Mouse (Mus musculus): ENCODE data around the gene Ndufa12. TPM values are rescaled to one million over a fixed set of nuclear protein-coding genes. Genes with fewer than 3 reads are reported as not detected.
A peak's percentile ranks its signal among the peaks of the same experiment; 100 is the strongest.

The Ndufa12 gene
- polyA plus RNA-seq, 1 experiment from 2014 or later = 431 TPM

DNA sequence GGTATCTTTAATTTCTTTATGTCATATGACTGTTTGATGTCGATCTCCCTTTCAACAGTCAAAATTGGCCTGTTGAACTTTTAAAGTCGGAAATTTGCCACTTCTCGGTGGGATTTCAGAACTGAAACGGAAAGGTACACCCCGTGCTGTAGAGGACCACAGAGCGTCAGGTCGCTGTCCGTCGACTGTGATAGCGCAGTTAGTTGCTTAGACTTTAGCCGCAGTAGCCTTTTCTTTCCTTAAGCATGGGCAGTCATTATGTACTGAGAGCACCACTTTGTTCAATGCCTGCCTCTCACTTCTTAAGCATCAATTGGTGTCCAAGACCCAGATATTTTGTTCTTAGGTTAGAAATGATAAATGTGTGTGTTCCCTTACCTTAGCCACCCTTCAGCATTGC is 26.4 kb upstream of the Ndufa12 start:
- Histone ChIP-seq H3K9me3 (0 out of 2 replicates have a peak, but pooled peaks cover 6% of the 10 kb centered on the region), H3K4me1 (peaks cover 14% of the 10 kb centered on the region), H3K9ac (no peak overlapping the region), H3K4me3 (no peak overlapping the region), H3K27me3 (replicated peaks) (no peaks in the 10 kb centered on the region), H3K27ac (no peak overlapping the region), H3K4me2 (replicated peaks) (no peak overlapping the region), H3K36me3 (peaks cover 65% of the 10 kb centered on the region)
- 76% methylated on average over 11 of the region's 11 CpGs for WGBS
- ATAC-seq (ENCODE audit: low FRiP score, low read depth) = no peak

DNA sequence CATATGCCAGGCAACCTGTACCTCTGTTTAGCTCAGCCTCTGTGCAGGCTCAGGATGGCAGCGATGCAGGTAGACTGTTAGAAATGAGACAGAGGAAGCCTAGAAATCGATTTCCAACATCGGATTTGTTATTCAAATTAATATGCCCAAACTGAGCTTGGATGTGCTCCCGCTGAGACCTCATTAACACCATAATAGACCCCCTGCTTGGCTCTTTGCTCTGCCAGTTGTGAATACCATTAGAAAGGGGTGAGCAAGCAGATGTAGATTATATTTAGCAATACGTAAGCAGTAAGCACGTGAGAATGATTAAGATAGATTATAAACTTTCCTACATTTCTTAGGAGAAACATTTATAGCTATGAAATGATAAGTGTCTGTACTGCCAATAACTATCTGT is 25.8 kb upstream of the Ndufa12 start:
- Histone ChIP-seq H3K9ac (no peak overlapping the region), H3K9me3 (0 out of 2 replicates have a peak, but pooled peaks cover 6% of the 10 kb centered on the region), H3K4me3 (no peak overlapping the region), H3K27me3 (replicated peaks) (no peaks in the 10 kb centered on the region), H3K36me3 (peaks cover 61% of the 10 kb centered on the region), H3K4me1 (peaks cover 11% of the 10 kb centered on the region), H3K27ac (no peak overlapping the region), H3K4me2 (replicated peaks) (no peak overlapping the region)
- WGBS = 29% methylated on average over 6 of the region's 6 CpGs
- ATAC-seq (ENCODE audit: low FRiP score, low read depth) = no peak

DNA sequence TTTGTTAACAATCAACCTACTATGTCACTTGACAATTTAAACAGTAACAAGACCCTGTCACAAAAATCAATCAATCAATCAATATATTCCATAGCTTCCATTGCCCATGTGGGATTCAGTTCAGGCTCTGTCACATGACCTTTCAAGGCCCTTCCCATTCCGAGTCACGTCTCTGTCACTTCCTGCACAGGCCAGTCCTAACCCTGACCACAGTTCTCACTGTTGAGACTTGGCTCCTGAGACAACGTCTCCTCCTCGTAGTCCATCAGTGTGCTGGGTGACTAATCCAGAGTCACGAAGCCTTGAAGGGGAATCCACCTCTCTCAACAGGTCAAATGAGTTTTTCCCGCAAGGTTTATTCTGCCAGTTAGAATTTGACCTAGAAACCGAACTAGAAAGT is 23.9 kb upstream of the Ndufa12 start:
- H3K9ac ChIP-seq = no peak overlapping the region
- peaks cover 41% of the 10 kb centered on the region for H3K36me3 ChIP-seq
- no peak overlapping the region for H3K27ac ChIP-seq
- 0 out of 2 replicates have a peak, but pooled peaks cover 6% of the 10 kb centered on the region for H3K9me3 ChIP-seq
- no peak for ATAC-seq (ENCODE audit: low FRiP score, low read depth)
- H3K4me3 ChIP-seq = no peak overlapping the region
- no peak overlapping the region for H3K4me2 ChIP-seq (replicated peaks)
- H3K4me1 ChIP-seq = peaks cover 10% of the 10 kb centered on the region
- 86% methylated on average over 7 of the region's 7 CpGs for WGBS
- H3K27me3 ChIP-seq (replicated peaks) = no peaks in the 10 kb centered on the region

DNA sequence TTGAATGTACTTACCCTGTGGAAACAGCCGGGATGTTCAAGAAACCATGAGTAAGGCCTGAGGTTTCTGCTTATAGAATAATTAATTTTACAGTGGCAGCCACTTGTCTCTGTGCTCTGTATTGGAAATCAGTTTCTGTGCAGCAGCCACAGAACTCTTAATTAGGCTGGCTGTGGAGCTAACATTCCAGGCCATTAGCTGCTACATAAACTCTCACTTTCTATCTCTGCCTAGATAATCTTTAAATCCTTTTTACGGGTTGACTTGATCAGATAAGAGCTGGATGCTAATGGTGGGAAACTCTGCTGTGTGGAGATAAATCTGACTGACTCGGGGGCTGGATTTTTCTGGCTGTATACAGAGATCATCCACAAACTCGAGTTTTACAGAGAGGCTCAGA is 15.3 kb upstream of the Ndufa12 start:
- Histone ChIP-seq H3K9me3 (no peaks in the 10 kb centered on the region), H3K27me3 (replicated peaks) (no peaks in the 10 kb centered on the region), H3K27ac (no peak overlapping the region), H3K4me3 (no peak overlapping the region), H3K36me3 (peaks cover 21% of the 10 kb centered on the region; the same call in 1 of the 2 replicates), H3K4me2 (replicated peaks) (no peak overlapping the region), H3K9ac (no peak overlapping the region), H3K4me1 (peaks cover 15% of the 10 kb centered on the region; the same call in 1 of the 2 replicates)
- 59% methylated on average over 4 of the region's 4 CpGs for WGBS
- ATAC-seq (ENCODE audit: low FRiP score, low read depth) = no peak

DNA sequence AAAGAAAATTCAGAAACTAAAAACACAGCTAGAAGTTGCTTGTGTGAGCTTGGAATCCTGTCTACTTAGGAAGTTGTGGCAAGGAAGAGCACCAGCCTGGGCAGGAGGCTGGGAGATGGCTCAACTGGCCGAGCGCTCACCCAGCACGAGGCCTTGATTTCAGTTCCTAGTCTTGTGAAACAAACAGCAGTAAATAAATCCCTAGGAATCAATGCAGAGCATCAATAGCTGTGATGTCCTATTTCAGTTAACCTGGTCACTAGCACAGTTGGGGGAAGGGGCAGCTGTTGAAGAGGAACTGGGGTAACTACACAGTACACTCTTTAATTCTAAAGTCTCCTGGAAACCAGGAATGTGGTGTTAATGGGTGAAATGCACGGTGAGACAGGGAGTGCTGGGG is 6.5 kb downstream of the Ndufa12 start:
- H3K9me3 ChIP-seq = no peaks in the 10 kb centered on the region
- WGBS = 83% methylated on average over 4 of the region's 4 CpGs
- H3K27me3 ChIP-seq (replicated peaks) = no peaks in the 10 kb centered on the region
- H3K9ac ChIP-seq = no peak overlapping the region
- no peaks in the 10 kb centered on the region for H3K4me1 ChIP-seq
- ATAC-seq (ENCODE audit: low FRiP score, low read depth) = no peak
- no peak overlapping the region for H3K4me3 ChIP-seq
- H3K36me3 ChIP-seq = peaks cover 65% of the 10 kb centered on the region
- H3K4me2 ChIP-seq (replicated peaks) = no peak overlapping the region
- H3K27ac ChIP-seq = no peak overlapping the region

DNA sequence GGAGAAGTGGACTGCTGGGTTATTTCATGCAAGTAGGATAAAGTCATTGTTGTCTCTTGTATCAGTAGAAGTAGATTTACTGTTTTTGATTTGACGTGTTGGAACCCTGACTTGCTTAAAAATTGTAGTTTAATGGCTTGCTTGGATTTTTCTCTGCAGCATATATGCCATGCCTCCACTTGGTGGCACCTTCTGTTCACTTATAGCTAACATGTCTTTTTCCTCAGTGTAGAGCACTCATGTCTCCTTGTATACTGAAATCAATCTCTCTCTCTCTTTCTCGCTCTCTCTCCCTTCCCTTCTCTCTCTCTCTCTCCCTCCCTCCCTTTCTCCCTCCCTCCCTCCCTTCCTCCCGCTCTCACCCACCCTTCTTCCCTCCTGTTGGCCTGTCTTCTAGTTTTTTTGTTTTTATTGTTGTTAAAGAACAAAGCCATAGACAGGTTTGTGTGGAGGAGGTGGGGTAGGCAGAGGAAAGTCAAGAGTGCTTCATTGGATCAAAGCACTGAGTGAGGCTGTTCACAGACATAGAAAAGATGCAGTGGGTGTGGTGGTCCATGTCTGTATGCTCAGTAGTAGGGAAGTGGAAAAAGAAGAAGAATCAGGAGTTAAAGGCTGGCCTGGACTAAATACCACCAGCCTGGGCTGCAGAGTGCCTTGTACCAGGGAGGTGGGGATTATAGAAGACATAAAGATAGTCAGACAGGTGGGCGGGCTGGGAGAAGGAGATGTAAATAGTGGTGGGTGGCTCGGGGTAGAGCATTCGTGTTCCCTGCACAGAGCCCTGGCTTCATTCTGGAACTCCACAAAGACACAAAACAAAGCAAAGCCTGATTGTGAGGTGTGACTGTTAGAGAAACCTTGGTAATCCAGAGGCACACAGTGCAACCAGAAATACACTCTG is 12.4 kb downstream of the Ndufa12 start:
- Histone ChIP-seq H3K4me1 (0 out of 2 replicates have a peak, but pooled peaks cover 4% of the 10 kb centered on the region), H3K9ac (no peak overlapping the region), H3K36me3 (peaks cover 38% of the 10 kb centered on the region), H3K4me2 (replicated peaks) (no peak overlapping the region), H3K27me3 (replicated peaks) (no peaks in the 10 kb centered on the region), H3K4me3 (no peak overlapping the region), H3K27ac (no peak overlapping the region), H3K9me3 (no peaks in the 10 kb centered on the region)
- peak; percentile 53; the same call in 1 of the 2 replicates for ATAC-seq (ENCODE audit: low FRiP score, low read depth)
- WGBS = 70% methylated on average over 6 of the region's 6 CpGs

DNA sequence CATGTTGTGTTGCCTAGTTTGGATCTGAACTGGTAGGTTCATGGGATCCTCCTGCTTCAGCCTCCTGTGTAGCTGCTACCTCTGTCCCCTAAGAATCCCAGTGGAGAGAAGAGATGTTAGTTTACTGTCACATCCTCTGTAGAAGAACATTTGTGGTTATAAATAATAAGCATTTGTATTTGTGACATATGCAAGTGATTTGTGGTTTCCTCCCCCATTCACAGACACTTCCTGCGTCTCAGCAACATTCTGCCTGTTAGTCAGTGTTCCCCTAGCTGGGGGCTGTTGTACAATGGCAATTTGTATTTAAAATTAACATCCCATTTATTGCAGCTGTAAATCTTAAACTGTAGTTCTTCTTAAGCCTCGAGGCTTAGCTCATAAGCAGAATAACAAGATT is 13.2 kb downstream of the Ndufa12 start:
- WGBS = 46% methylated on average over 2 of the region's 2 CpGs
- no peak overlapping the region for H3K9ac ChIP-seq
- H3K4me1 ChIP-seq = 0 out of 2 replicates have a peak, but pooled peaks cover 4% of the 10 kb centered on the region
- no peak overlapping the region for H3K27ac ChIP-seq
- H3K4me3 ChIP-seq = no peak overlapping the region
- H3K4me2 ChIP-seq (replicated peaks) = no peak overlapping the region
- H3K36me3 ChIP-seq = peaks cover 30% of the 10 kb centered on the region
- H3K9me3 ChIP-seq = no peaks in the 10 kb centered on the region
- ATAC-seq (ENCODE audit: low FRiP score, low read depth) = no peak
- no peaks in the 10 kb centered on the region for H3K27me3 ChIP-seq (replicated peaks)

DNA sequence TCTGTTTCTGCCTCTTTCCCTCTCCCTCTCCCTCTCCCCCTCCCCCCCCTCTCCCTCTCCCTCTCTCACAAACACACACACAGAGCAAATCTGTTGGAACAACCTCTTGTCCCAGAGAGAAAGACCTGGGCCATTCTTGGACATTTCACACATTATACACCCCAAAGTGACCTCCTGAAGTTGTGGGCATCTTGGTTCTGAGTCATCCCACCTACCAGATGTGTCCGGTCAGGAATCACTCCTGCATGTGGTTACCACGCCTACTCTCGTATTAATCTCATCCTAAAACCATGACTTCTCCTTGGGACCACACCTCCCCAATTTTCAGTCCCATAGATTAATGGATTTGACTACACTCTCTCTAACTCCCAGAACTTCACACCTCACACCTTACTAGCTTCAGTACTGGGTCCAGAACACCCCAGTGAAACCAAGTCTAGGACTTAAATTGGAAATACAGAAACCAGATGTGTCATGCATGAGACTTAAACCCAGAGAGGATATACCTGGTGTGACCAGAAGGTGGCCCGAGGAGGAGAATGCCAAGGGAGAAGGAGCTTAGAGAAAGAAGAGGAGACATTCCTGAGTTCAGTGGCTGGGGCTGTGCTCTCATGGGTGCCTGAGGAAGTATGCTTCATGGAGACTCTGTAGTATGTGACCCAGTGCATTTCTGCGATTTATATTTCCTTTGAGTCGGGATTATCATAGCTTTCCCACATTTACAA is 26.7 kb downstream of the Ndufa12 start:
- Histone ChIP-seq H3K9ac (no peak overlapping the region), H3K36me3 (peaks cover 14% of the 10 kb centered on the region), H3K4me2 (replicated peaks) (no peak overlapping the region), H3K4me1 (0 out of 2 replicates have a peak, but pooled peaks cover 2% of the 10 kb centered on the region), H3K4me3 (no peak overlapping the region), H3K9me3 (0 out of 2 replicates have a peak, but pooled peaks cover 4% of the 10 kb centered on the region), H3K27me3 (replicated peaks) (no peaks in the 10 kb centered on the region), H3K27ac (no peak overlapping the region)
- ATAC-seq (ENCODE audit: low FRiP score, low read depth) = no peak
- 86% methylated on average over 6 of the region's 6 CpGs for WGBS

DNA sequence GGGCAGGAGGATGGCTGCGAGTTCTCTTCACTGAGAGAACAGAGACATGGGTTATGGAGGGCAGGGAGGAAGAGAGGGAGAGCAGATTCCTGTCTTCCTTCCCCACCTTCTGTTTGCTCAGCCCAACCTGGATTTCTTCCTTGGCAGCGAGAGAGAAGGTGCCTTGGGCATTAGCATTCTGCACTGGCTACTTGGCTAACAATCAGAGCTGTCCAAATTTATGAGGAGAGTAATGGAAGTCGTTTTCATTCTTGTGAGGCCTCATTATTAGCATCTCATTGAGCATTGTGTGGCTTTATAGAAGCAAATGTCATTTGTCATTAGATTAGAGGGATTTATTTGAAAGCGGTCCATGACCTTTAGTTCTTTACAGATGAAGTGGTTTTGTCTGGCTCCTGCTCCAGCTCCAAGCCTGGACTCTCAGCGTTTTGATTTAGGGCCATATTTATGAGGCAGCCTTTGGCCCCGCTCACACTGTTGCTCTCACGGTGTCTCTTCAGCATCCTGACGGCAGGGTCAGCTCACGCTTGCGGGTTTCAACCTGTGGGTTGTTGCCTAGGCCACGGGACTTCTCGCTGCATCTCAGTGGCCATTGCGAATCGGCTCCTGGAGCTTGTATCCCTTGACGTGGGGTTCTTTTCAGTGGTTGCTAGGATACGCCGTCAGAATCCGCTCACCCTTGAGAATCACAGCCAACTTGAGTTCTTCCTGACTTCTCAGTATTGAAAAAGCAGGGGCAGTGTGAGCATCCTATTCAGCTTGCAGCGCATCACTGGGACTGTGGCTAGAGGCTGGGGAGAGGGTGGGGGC is 31.9 kb downstream of the Ndufa12 start:
- H3K4me2 ChIP-seq (replicated peaks) = peak overlapping the region; percentile 46
- H3K27me3 ChIP-seq (replicated peaks) = no peaks in the 10 kb centered on the region
- 19% methylated on average over 19 of the region's 19 CpGs for WGBS
- H3K4me1 ChIP-seq = peaks cover 18% of the 10 kb centered on the region
- no peak overlapping the region for H3K27ac ChIP-seq
- peak; percentile 91 for ATAC-seq (ENCODE audit: low FRiP score, low read depth)
- H3K9ac ChIP-seq = no peak overlapping the region
- H3K4me3 ChIP-seq = no peak overlapping the region
- H3K36me3 ChIP-seq = no peaks in the 10 kb centered on the region
- 0 out of 2 replicates have a peak, but pooled peaks cover 4% of the 10 kb centered on the region for H3K9me3 ChIP-seq

DNA sequence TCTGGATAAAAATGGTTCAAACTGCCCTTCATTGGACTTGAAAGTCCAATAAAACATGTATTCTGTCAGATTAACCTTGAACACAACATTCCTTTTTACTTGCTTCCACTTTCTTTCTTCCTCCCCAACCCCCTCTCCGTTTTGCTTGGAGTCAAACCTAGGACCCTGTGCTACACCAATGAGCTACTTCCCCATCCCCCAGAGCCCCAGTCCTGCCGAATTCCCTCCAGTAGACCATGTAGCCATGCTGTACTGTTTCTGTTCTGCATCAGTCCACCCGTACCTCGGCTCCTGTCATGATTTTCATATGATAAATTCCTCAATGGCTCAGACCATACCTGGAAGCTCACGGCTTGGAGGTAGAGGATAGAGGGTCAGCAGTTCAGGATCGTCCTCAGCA is 32.5 kb downstream of the Ndufa12 start:
- Histone ChIP-seq H3K9me3 (0 out of 2 replicates have a peak, but pooled peaks cover 4% of the 10 kb centered on the region), H3K27me3 (replicated peaks) (no peaks in the 10 kb centered on the region), H3K4me3 (no peak overlapping the region), H3K4me2 (replicated peaks) (peak overlapping the region; percentile 46), H3K27ac (no peak overlapping the region), H3K36me3 (no peaks in the 10 kb centered on the region), H3K9ac (no peak overlapping the region), H3K4me1 (peaks cover 18% of the 10 kb centered on the region)
- peak; percentile 62; the same call in 1 of the 2 replicates for ATAC-seq (ENCODE audit: low FRiP score, low read depth)
- WGBS = 57% methylated on average over 6 of the region's 6 CpGs

DNA sequence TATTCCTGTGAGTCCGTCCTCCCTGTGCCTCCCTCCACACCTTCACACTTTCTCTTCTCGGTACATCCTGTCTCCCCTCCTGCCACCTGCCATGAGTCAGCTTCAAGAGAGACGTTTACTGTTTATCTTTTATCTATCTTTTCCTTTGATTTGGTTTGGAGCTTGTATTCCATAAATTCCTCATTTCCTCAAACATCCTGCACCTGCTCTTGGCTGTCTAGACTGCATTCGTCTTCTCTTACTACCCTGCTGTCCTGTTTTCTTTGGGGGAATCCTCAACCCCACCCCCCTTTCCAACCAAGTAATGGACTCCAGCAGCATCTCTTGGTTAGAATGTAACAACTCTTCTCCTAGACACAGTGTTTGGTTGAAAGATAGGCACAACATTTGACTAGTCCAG is 36.7 kb downstream of the Ndufa12 start:
- ATAC-seq (ENCODE audit: low FRiP score, low read depth) = no peak
- Histone ChIP-seq H3K9me3 (no peaks in the 10 kb centered on the region), H3K4me3 (no peak overlapping the region), H3K27ac (no peak overlapping the region), H3K36me3 (no peaks in the 10 kb centered on the region), H3K4me2 (replicated peaks) (no peak overlapping the region), H3K27me3 (replicated peaks) (no peaks in the 10 kb centered on the region; the same call in 1 of the 2 replicates), H3K4me1 (peaks cover 16% of the 10 kb centered on the region), H3K9ac (no peak overlapping the region)
- 70% methylated on average over 4 of the region's 4 CpGs for WGBS

Measured in neural tube, embryonic 12.5 days (tissue).